Mouse (Mus musculus) erythroblast, embryonic 14.5 days (primary cell): ENCODE data around the gene Cct8l1.

ENCODE experiments used
- GATA1 ChIP-seq: IDR thresholded peaks from 2 replicates; pipeline ENCODE4 v1.6.1; 2012; ENCODE audit warnings: low read length, inconsistent platforms, mixed read lengths
- TAL1 ChIP-seq: IDR thresholded peaks from 3 replicates; pipeline ENCODE4 v1.6.1; 2012; ENCODE audit warnings: low read length, inconsistent platforms, mixed read lengths

GRCm38 (mm10) chr5:25517550-25517949 is 1.7 kb downstream of the Cct8l1 start:
- TF ChIP-seq TAL1 (no peak), GATA1 (no peak)
